Mouse (Mus musculus) lung, embryonic 14.5 days (tissue): ENCODE data around the gene Rab42. TPM values are rescaled to one million over a fixed set of nuclear protein-coding genes. Genes with fewer than 3 reads are reported as not detected.
"Not testable (repeated sequence)": the region's sequence is repeated elsewhere in the genome, so short reads cannot be mapped to it uniquely, and the experiment has no call there.

Experiments used
- ATAC-seq: fragments of 200-750 bp; cut with Nextera tagmentation; 2 replicates; pipeline ENCODE4 v1.8.0; 2017; ENCODE audit warnings: mild to moderate bottlenecking, moderate TSS enrichment, moderate library complexity; ENCODE audit not compliant: insufficient read depth
- DNase-seq: peaks from one replicate; pipeline ENCODE4 v3.0.0-alpha.2; 2015
- H3K27ac ChIP-seq: fragments of 300-500 bp; sonication (generic); 2 replicates; pipeline ENCODE4 v1.5.1; 2014; ENCODE audit warnings: low read depth, mild to moderate bottlenecking, moderate library complexity
- H3K27me3 ChIP-seq: fragments of 300-500 bp; sonication (generic); 2 replicates; pipeline ENCODE4 v1.6.1; 2014; ENCODE audit warnings: low read length, control low read depth; ENCODE audit not compliant: insufficient read depth
- H3K36me3 ChIP-seq: fragments of 300-500 bp; sonication (generic); 2 replicates; pipeline ENCODE4 v1.6.1; 2014; ENCODE audit warnings: control low read depth; ENCODE audit not compliant: insufficient read depth
- H3K4me1 ChIP-seq: fragments of 300-500 bp; sonication (generic); 2 replicates; pipeline ENCODE4 v1.6.1; 2014; ENCODE audit warnings: antibody characterized with exemption, control low read depth; ENCODE audit not compliant: insufficient read depth
- H3K4me2 ChIP-seq: fragments of 300-500 bp; sonication (generic); 2 replicates; pipeline ENCODE4 v1.6.1; 2014; ENCODE audit warnings: mild to moderate bottlenecking
- H3K4me3 ChIP-seq: fragments of 300-500 bp; sonication (generic); 2 replicates; pipeline ENCODE4 v1.5.1; 2014; ENCODE audit warnings: low read depth, low read length
- H3K9ac ChIP-seq: fragments of 300-500 bp; sonication (generic); 2 replicates; pipeline ENCODE4 v1.6.1; 2014
- H3K9me3 ChIP-seq: fragments of 300-500 bp; sonication (generic); 2 replicates; pipeline ENCODE4 v1.6.1; 2016; ENCODE audit warnings: low read depth, low read length, control low read depth
- CTCF ChIP-seq: IDR thresholded peaks from 2 replicates; pipeline ENCODE4 v1.5.1; 2016; ENCODE audit warnings: antibody characterized with exemption, low read depth
- WGBS: fragments of 180-500 bp; shearing (Covaris S2); extraction: QIAGEN DNeasy Blood & Tissue Kit; methylation state at CpG from one replicate; pipeline ENCODE4 v1.1.7; 2014; 5-methylcytosine and 5-hydroxymethylcytosine counted together
- polyA plus RNA-seq: library from polyadenylated mRNA; unstranded; fragments of >200 nt; fragmentation: Nextera tagmentation; extraction: Ambion mirVana; gene quantifications from 2 replicates; pipeline ENCODE4 v1.2.1, GENCODE M21; 2014

Gene Rab42
- polyA plus RNA-seq, 1 experiment from 2014 or later: 1.9 TPM

GRCm38 (mm10) chr4:132311801-132312200 lies 8.6 kb upstream of the Rab42 start:
- Histone ChIP-seq H3K4me1 (no peaks in the 10 kb centered on the region), H3K4me3 (no peak overlapping the region), H3K4me2 (no peak overlapping the region), H3K27ac (no peak overlapping the region), H3K9ac (no peak overlapping the region), H3K9me3 (no peaks in the 10 kb centered on the region), H3K27me3 (no peaks in the 10 kb centered on the region), H3K36me3 (peaks cover 61% of the 10 kb centered on the region)
- DNase-seq (peak; percentile 44), ATAC-seq (no peak)
- TF ChIP-seq CTCF: no peak
- WGBS: 37% methylated on average over 3 of the region's 3 CpGs

- peaks cover 55% of the 10 kb centered on the region for H3K36me3 ChIP-seq
- DNase-seq: peak; percentile 22
- H3K9me3 ChIP-seq: no peaks in the 10 kb centered on the region
- H3K4me3 ChIP-seq: no peak overlapping the region
- WGBS: 45% methylated on average over 1 of the region's 1 CpGs
- H3K27me3 ChIP-seq: no peaks in the 10 kb centered on the region
- no peak overlapping the region for H3K4me2 ChIP-seq
- H3K27ac ChIP-seq: no peak overlapping the region
- ATAC-seq: no peak
- TF ChIP-seq CTCF: no peak
- no peaks in the 10 kb centered on the region for H3K4me1 ChIP-seq
- H3K9ac ChIP-seq: no peak overlapping the region
Observed at GRCm38 (mm10) chr4:132311209-132311608, 8.0 kb upstream of the Rab42 start.

GRCm38 (mm10) chr4:132309849-132310472 lies 6.8 kb upstream of the Rab42 start:
- H3K9ac ChIP-seq: peak overlapping the region; percentile 92
- H3K4me2 ChIP-seq: peak overlapping the region; percentile 83
- DNase-seq (peak; percentile 78), ATAC-seq (no peak)
- no peaks in the 10 kb centered on the region for H3K27me3 ChIP-seq
- H3K27ac ChIP-seq: peak overlapping the region; percentile 93; the same call in 1 of the 2 replicates
- peaks cover 50% of the 10 kb centered on the region for H3K36me3 ChIP-seq
- H3K4me1 ChIP-seq: no peaks in the 10 kb centered on the region
- peak; percentile 68 for TF ChIP-seq CTCF
- H3K4me3 ChIP-seq: peak overlapping the region; percentile 73
- WGBS: 28% methylated on average over 10 of the region's 10 CpGs
- no peaks in the 10 kb centered on the region for H3K9me3 ChIP-seq

DNA sequence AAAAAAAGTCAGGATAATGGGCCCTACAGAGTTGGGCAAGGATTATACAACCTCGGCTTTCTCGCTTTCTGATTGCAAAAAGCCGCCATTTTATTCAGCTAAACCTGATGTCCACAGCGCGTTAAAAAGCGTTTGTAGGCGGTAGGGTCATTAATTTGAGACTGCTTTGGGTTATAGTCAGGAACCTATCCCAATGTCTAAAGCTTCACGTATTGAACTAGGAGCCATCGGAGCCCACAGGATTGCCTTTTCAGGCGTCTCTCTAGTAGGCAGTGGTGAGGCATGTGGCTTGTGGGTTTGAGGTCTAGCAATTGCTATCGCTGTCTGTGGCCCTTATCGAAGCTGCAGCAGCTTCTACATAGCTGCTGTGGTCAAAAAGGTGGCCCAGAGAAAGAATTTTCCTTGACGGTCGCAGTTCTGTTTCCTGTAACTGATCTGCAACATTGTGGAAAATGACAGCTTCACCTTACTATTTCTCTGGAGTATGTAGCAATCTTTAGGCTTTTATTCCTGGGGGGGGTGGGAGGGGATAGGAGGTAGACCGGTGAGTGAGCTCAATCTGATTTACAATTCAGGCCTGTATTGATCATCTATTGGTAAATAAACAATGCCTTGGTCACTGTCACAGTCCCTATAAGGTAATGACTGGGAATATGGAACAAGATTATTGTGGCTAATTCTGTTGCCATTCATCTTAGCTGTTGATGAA lies 6.1 kb upstream of the Rab42 start:
- Histone ChIP-seq H3K9me3 (no peaks in the 10 kb centered on the region), H3K4me1 (no peaks in the 10 kb centered on the region), H3K36me3 (peaks cover 46% of the 10 kb centered on the region), H3K9ac (peak overlapping the region; percentile 92), H3K4me2 (peak overlapping the region; percentile 83), H3K27ac (peak overlapping the region; percentile 93), H3K27me3 (no peaks in the 10 kb centered on the region), H3K4me3 (peak overlapping the region; percentile 73)
- ATAC-seq (no peak), DNase-seq (peak; percentile 53)
- no peak for TF ChIP-seq CTCF
- WGBS: under 1% methylated on average over 15 of the region's 15 CpGs

GRCm38 (mm10) chr4:132308437-132309139 lies 5.4 kb upstream of the Rab42 start:
- Histone ChIP-seq H3K4me1 (no peaks in the 10 kb centered on the region), H3K9ac (peak overlapping the region; percentile 92), H3K36me3 (peaks cover 41% of the 10 kb centered on the region), H3K27ac (peak overlapping the region; percentile 93), H3K27me3 (no peaks in the 10 kb centered on the region), H3K9me3 (no peaks in the 10 kb centered on the region), H3K4me2 (peak overlapping the region; percentile 83), H3K4me3 (peak overlapping the region; percentile 73)
- TF ChIP-seq CTCF: no peak
- ATAC-seq: peak; percentile 93
- under 1% methylated on average over 41 of the region's 41 CpGs for WGBS
- peak; percentile 97 for DNase-seq

GRCm38 (mm10) chr4:132306004-132306403 lies 2.8 kb upstream of the Rab42 start:
- DNase-seq (no peak), ATAC-seq (no peak)
- TF ChIP-seq CTCF: no peak
- no peak overlapping the region for H3K4me2 ChIP-seq
- no peak overlapping the region for H3K27ac ChIP-seq
- 68% methylated on average over 6 of the region's 6 CpGs for WGBS
- H3K36me3 ChIP-seq: peaks cover 18% of the 10 kb centered on the region
- no peak overlapping the region for H3K4me3 ChIP-seq
- H3K27me3 ChIP-seq: no peaks in the 10 kb centered on the region
- H3K9ac ChIP-seq: no peak overlapping the region
- no peaks in the 10 kb centered on the region for H3K9me3 ChIP-seq
- peaks cover 5% of the 10 kb centered on the region; the same call in 1 of the 2 replicates for H3K4me1 ChIP-seq

DNA sequence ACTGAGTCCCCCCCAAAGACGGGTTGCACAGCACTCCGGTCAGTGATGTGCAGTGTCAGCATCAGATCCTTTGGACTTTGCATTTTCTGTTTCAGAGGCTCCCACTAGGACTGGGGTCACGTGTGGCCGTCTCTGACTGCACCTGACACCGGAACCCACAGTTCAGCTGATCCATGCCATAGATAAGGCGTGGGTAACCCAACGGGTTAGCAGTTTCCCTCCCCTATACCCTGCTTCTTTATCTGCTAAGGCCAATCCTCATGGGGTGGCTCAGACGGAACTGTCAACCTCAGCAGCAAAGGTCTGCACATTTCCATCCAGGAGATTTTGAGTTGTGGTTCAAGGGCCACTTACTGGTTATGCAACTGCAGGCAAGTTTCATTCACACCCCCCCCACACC lies 2.1 kb upstream of the Rab42 start:
- 69% methylated on average over 8 of the region's 8 CpGs for WGBS
- TF ChIP-seq CTCF: no peak
- Histone ChIP-seq H3K36me3 (peaks cover 11% of the 10 kb centered on the region), H3K27me3 (no peaks in the 10 kb centered on the region), H3K27ac (no peak overlapping the region), H3K9me3 (no peaks in the 10 kb centered on the region), H3K4me1 (peaks cover 5% of the 10 kb centered on the region; the same call in 1 of the 2 replicates), H3K4me3 (no peak overlapping the region), H3K4me2 (no peak overlapping the region), H3K9ac (no peak overlapping the region)
- ATAC-seq (no peak), DNase-seq (no peak)

- WGBS: 43% methylated on average over 6 of the region's 6 CpGs
- not testable (repeated sequence) for H3K36me3 ChIP-seq, H3K27ac ChIP-seq, DNase-seq, ATAC-seq, H3K27me3 ChIP-seq, H3K4me1 ChIP-seq, H3K9me3 ChIP-seq
- Histone ChIP-seq H3K4me2 (peak overlapping the region; percentile 76), H3K4me3 (peak overlapping the region; percentile 45), H3K9ac (peak overlapping the region; percentile 56)
Observed at GRCm38 (mm10) chr4:132303484-132303883, 299 bp upstream of the Rab42 start.
